Mouse (Mus musculus): ENCODE measurements around the gene Tmod1.

DNA sequence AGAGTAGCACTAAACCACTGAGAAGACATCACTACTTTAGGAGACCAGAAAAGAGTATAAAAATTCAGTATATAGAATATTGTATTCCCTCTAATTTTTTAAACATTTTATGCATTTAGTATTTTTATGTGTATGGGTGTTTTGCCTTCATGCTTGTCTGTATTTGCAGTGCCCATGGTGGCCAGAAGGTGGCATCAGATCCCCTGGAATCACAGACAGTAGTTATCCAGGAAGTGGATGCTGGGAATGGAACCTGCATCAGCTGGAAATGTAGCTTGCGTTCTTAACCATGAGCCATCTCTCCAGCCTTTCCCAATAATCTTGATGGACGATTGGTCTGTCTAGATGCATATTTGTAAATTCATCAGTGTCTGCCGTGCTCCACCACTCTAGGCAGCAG, 91.5 kb downstream of the Tmod1 start:
- TF ChIP-seq POLR2A (IDR thresholded peaks at IDR 0.05; ENCODE audit: borderline replicate concordance, low read depth, low read length) (no peak), CTCF (IDR thresholded peaks at IDR 0.05; ENCODE audit: low read depth, low read length) (peak; percentile 48)

Data from bone marrow macrophage, adult 2 months (primary cell).